Mouse (Mus musculus) E14TG2a.4 (cell line): Measurements from ENCODE around the gene Nwd1.

Experiments used
- CTCF ChIP-seq: conservative IDR thresholded peaks from 2 replicates; pipeline ENCODE4 v1.5.1; 2014; ENCODE audit warnings: low read length
- NANOG ChIP-seq: IDR thresholded peaks from 2 replicates; pipeline ENCODE4 v1.6.1; 2014; ENCODE audit warnings: borderline replicate concordance, low read length, mixed read lengths

- TF ChIP-seq CTCF, result no peak
- TF ChIP-seq NANOG, result no peak
Observed at GRCm38 (mm10) chr8:72712569-72712968, 66.1 kb downstream of the Nwd1 start.
